Mouse (Mus musculus): ENCODE measurements at regions not wholly inside any gene's neighbourhood (a gene's known extent, or its start where the extent isn't known, plus 50 kb on each side); places are given as distances from the start of the nearest gene placed in this dataset.
"Not testable (repeated sequence)": the region's sequence is repeated elsewhere in the genome, so short reads cannot be mapped to it uniquely, and the experiment has no call there.

GRCm38 (mm10) chr13:52268279-52268678 lies 262.8 kb downstream of the Diras2 start:
- DNase-seq (ENCODE audit: low read depth): no peak

GRCm38 (mm10) chr13:52273502-52274246 lies 257.4 kb downstream of the Diras2 start:
- DNase-seq (ENCODE audit: low read depth): no peak

GRCm38 (mm10) chr13:52275196-52275595 lies 255.9 kb downstream of the Diras2 start:
- no peak for DNase-seq (ENCODE audit: low read depth)

- no peak for DNase-seq (ENCODE audit: low read depth)
Measured at GRCm38 (mm10) chr13:52275675-52276074, 255.4 kb downstream of the Diras2 start.

GRCm38 (mm10) chr13:52277195-52277594 lies 253.9 kb downstream of the Diras2 start:
- DNase-seq (ENCODE audit: low read depth): no peak

GRCm38 (mm10) chr13:52278831-52279230 lies 252.2 kb downstream of the Diras2 start:
- DNase-seq (ENCODE audit: low read depth): no peak

- DNase-seq (ENCODE audit: low read depth): no peak
Measured at GRCm38 (mm10) chr13:52279281-52279969, 251.7 kb downstream of the Diras2 start.

GRCm38 (mm10) chr13:52279970-52280348 lies 251.1 kb downstream of the Diras2 start:
- DNase-seq (ENCODE audit: low read depth): no peak

- no peak for DNase-seq (ENCODE audit: low read depth)
Measured at GRCm38 (mm10) chr13:52281271-52281670, 249.8 kb downstream of the Diras2 start.

- no peak for DNase-seq (ENCODE audit: low read depth)
Measured at GRCm38 (mm10) chr13:52282500-52282899, 248.6 kb downstream of the Diras2 start.

- DNase-seq (ENCODE audit: low read depth): no peak
Measured at GRCm38 (mm10) chr13:52283456-52283855, 247.6 kb downstream of the Diras2 start.

- no peak for DNase-seq (ENCODE audit: low read depth)
Measured at GRCm38 (mm10) chr13:52284026-52284801, 246.9 kb downstream of the Diras2 start.

GRCm38 (mm10) chr13:52288400-52288799 lies 242.7 kb downstream of the Diras2 start:
- no peak for DNase-seq (ENCODE audit: low read depth)

GRCm38 (mm10) chr13:52295847-52296246 lies 235.2 kb downstream of the Diras2 start:
- no peak for DNase-seq (ENCODE audit: low read depth)

- no peak for DNase-seq (ENCODE audit: low read depth)
Measured at GRCm38 (mm10) chr13:52296541-52297276, 234.4 kb downstream of the Diras2 start.

GRCm38 (mm10) chr13:52297277-52297623 lies 233.8 kb downstream of the Diras2 start:
- DNase-seq (ENCODE audit: low read depth): no peak

- DNase-seq (ENCODE audit: low read depth): no peak
Measured at GRCm38 (mm10) chr13:52298362-52298761, 232.7 kb downstream of the Diras2 start.

- not testable (repeated sequence) for DNase-seq (ENCODE audit: low read depth)
Measured at GRCm38 (mm10) chr13:52305328-52305727, 225.8 kb downstream of the Diras2 start.

- peak; percentile 58 for DNase-seq (ENCODE audit: low read depth)
Measured at GRCm38 (mm10) chr13:52306783-52307440, 224.2 kb downstream of the Diras2 start.

GRCm38 (mm10) chr13:52310954-52311353 lies 220.1 kb downstream of the Diras2 start:
- DNase-seq (ENCODE audit: low read depth): no peak

GRCm38 (mm10) chr13:52318276-52318675 lies 212.8 kb downstream of the Diras2 start:
- DNase-seq (ENCODE audit: low read depth): no peak

- DNase-seq (ENCODE audit: low read depth): no peak
Measured at GRCm38 (mm10) chr13:52323691-52324090, 207.4 kb downstream of the Diras2 start.
